Mouse (Mus musculus) megakaryocyte, embryonic 14.5 days (primary cell): ENCODE measurements around the gene Tmem47.

Experiments
- FLI1 ChIP-seq: IDR thresholded peaks from 2 replicates; pipeline ENCODE4 v1.6.1; 2012; ENCODE audit warnings: low read length, inconsistent platforms, mixed read lengths
- GATA1 ChIP-seq: IDR thresholded peaks from 3 replicates; pipeline ENCODE4 v1.6.1; 2012; ENCODE audit warnings: mixed read lengths, low read length, inconsistent platforms, borderline replicate concordance

DNA sequence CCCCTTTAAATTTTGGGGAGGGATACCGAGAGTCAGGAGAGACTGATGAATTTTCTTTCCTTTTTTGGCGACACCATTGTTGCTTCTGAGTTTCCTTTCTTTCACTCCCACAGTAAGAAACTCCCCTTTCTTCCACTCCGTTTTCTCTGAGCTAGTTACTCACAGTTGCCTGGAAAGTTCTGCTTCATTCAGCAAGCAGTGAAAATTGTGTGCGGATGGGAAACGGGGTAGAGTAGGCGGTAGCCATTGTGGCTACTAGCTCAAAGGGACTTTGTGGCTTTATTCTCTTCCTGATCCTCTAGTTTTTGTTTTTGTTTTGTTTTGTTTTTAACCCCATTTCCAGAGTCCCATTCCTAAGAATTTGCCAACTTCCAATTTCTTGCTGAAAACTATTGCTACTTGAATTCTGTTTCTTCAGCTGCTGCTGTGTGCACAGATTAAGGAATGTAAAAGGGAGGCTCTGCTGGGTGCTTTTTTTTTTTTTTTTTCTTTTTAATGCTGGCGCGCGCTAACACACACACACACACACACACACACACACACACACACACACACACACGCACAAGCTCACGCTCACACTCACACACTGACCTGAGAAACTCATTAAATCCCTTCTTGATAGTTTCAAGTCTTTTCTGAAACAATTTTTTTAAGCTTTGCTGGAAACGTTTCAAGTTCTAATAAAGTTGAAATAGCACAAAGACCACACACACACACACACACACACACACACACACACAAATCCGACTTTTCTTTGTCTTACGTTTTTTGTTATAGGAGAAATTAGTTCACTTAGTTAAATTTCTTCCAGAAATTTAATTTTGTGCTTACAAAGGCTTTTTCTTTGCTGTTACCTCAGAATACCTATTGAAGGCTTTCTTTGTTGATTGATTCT is 1.5 kb downstream of the Tmem47 start:
- TF ChIP-seq FLI1 (no peak), GATA1 (no peak)
